Mouse (Mus musculus): ENCODE data around the gene Mcm9. TPM values are rescaled to one million over a fixed set of nuclear protein-coding genes. Genes with fewer than 3 reads are reported as not detected.
A peak's percentile ranks its signal among the peaks of the same experiment; 100 is the strongest.
"Not testable (repeated sequence)": the region's sequence is repeated elsewhere in the genome, so short reads cannot be mapped to it uniquely, and the experiment has no call there.

The Mcm9 gene
- total RNA-seq (2022): 10 to 100 TPM in 1 of 4 experiments, 1 to 10 TPM in 3; 6.6 to 10.7 (median 7.0) TPM

- DNase-seq (ENCODE audit: low spot score in 2 of 2): not testable (repeated sequence)
Observed at GRCm38 (mm10) chr10:53630339-53630738, at the start of gene Mcm9. Gene Mcm9 (minus strand): TSS chr10:53630439.

GRCm38 (mm10) chr10:53661788-53662187 is 31.5 kb upstream of the Mcm9 start:
- no peak for DNase-seq (ENCODE audit: low spot score in 2 of 2)

GRCm38 (mm10) chr10:53654239-53654638 is 24.0 kb upstream of the Mcm9 start:
- not testable (repeated sequence) for DNase-seq (ENCODE audit: low spot score in 2 of 2)

GRCm38 (mm10) chr10:53650683-53651082 is 20.4 kb upstream of the Mcm9 start:
- DNase-seq (ENCODE audit: low spot score in 2 of 2): no peak

- DNase-seq (ENCODE audit: low spot score in 2 of 2): no peak
Observed at GRCm38 (mm10) chr10:53641507-53641906, 11.3 kb upstream of the Mcm9 start.

GRCm38 (mm10) chr10:53635246-53635971 is 5.2 kb upstream of the Mcm9 start:
- DNase-seq (ENCODE audit: low spot score in 2 of 2): no peak

- DNase-seq (ENCODE audit: low spot score in 2 of 2): no peak
Observed at GRCm38 (mm10) chr10:53634160-53634559, 3.9 kb upstream of the Mcm9 start.

- peak; percentile 77 to 95 for DNase-seq (ENCODE audit: low spot score in 2 of 2)
Observed at GRCm38 (mm10) chr10:53629918-53630250, 355 bp downstream of the Mcm9 start.

GRCm38 (mm10) chr10:53629247-53629917 is 857 bp downstream of the Mcm9 start:
- peak; percentile 81 to 85 for DNase-seq (ENCODE audit: low spot score in 2 of 2)

GRCm38 (mm10) chr10:53615850-53616616 is 14.2 kb downstream of the Mcm9 start:
- no peak for DNase-seq (ENCODE audit: low spot score in 2 of 2)

GRCm38 (mm10) chr10:53613955-53614354 is 16.3 kb downstream of the Mcm9 start:
- no peak for DNase-seq (ENCODE audit: low spot score in 2 of 2)

GRCm38 (mm10) chr10:53612172-53612571 is 18.1 kb downstream of the Mcm9 start:
- DNase-seq (ENCODE audit: low spot score in 2 of 2): peak in 1 of 2 experiments; percentile 35

GRCm38 (mm10) chr10:53608274-53608673 is 22.0 kb downstream of the Mcm9 start:
- no peak for DNase-seq (ENCODE audit: low spot score in 2 of 2)

- DNase-seq (ENCODE audit: low spot score in 2 of 2): no peak
Observed at GRCm38 (mm10) chr10:53605328-53605727, 24.9 kb downstream of the Mcm9 start.

- no peak for DNase-seq (ENCODE audit: low spot score in 2 of 2)
Observed at GRCm38 (mm10) chr10:53598821-53599220, 31.4 kb downstream of the Mcm9 start.

GRCm38 (mm10) chr10:53597121-53597881 is 32.9 kb downstream of the Mcm9 start:
- DNase-seq (ENCODE audit: low spot score in 2 of 2): no peak

GRCm38 (mm10) chr10:53596677-53597120 is 33.5 kb downstream of the Mcm9 start, which contains the start of gene Asf1a:
Gene Asf1a (plus strand): TSS chr10:53596757.
- DNase-seq (ENCODE audit: low spot score in 2 of 2): peak; percentile 89 to 95

GRCm38 (mm10) chr10:53595744-53596676 is 34.2 kb downstream of the Mcm9 start:
- DNase-seq (ENCODE audit: low spot score in 2 of 2): peak; percentile 70 to 80

GRCm38 (mm10) chr10:53585777-53586176 is 44.5 kb downstream of the Mcm9 start:
- no peak for DNase-seq (ENCODE audit: low spot score in 2 of 2)

- no peak for DNase-seq (ENCODE audit: low spot score in 2 of 2)
Observed at GRCm38 (mm10) chr10:53581087-53581486, 49.2 kb downstream of the Mcm9 start.
